Mouse (Mus musculus): ENCODE data around the gene Ptges. TPM values are rescaled to one million over a fixed set of nuclear protein-coding genes. Genes with fewer than 3 reads are reported as not detected.

The Ptges gene
- polyA plus RNA-seq, 1 experiment from 2014 or later = 4.4 TPM

DNA sequence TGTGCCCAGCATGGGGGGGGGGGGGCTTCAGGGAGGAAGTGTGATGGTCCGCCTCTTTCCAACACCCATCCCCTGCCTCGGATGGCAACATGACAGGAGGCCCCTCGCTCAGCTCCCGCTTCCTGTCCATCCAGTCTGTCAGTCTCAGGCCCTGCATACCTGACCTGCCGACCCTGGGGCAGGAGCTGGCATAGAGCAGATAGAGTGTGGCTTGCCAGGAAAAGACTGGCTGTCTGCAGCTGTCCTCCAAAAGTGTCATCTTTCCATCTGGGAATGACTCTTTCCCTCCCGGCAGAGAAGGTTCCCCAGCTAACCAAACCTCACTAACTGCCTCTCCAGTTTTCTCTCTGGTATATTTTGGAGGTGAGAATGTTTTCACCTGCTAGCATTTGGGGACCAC is 79.1 kb downstream of the Ptges start:
- Histone ChIP-seq H3K27ac (ENCODE audit: low read length) (no peak overlapping the region), H3K36me3 (ENCODE audit: control insufficient read depth, insufficient read depth) (no peaks in the 10 kb centered on the region), H3K4me1 (replicated peaks; ENCODE audit: control insufficient read depth, insufficient read depth, low read length) (peaks cover 6% of the 10 kb centered on the region), H3K9me3 (ENCODE audit: control insufficient read depth, low read length) (no peaks in the 10 kb centered on the region), H3K4me2 (ENCODE audit: low read length) (no peak overlapping the region), H3K27me3 (replicated peaks; ENCODE audit: control insufficient read depth, insufficient read depth, low read length) (0 out of 2 replicates have a peak, but pooled peaks cover 6% of the 10 kb centered on the region), H3K9ac (replicated peaks; ENCODE audit: low read depth, low read length) (no peak overlapping the region), H3K4me3 (replicated peaks; ENCODE audit: low read length) (no peak overlapping the region)
- no peak for ATAC-seq
- 73% methylated on average over 5 of the region's 6 CpGs for WGBS

DNA sequence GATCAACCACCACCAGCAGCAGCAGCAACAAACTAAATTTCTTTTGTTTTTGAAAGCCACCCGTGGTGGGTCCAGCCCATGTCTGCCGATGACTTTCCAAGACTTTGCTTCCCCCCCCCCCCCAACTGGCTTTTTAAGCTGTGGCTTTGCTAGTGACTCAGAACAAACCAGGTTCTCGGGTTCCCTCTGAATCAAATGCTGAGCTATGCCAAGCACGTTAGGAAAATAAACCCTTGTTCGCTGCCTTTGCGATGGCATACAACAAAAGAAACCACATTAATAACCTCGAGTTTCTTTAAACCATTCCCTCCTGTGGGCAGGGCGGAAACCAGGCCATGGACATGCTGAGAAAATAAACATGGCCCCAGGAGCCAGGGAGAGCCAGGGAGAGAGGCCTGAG is 81.5 kb downstream of the Ptges start:
- WGBS = 42% methylated on average over 8 of the region's 8 CpGs
- no peaks in the 10 kb centered on the region for H3K9me3 ChIP-seq (ENCODE audit: control insufficient read depth, low read length)
- no peaks in the 10 kb centered on the region for H3K36me3 ChIP-seq (ENCODE audit: control insufficient read depth, insufficient read depth)
- H3K9ac ChIP-seq (replicated peaks; ENCODE audit: low read depth, low read length) = no peak overlapping the region
- ATAC-seq = no peak
- H3K4me3 ChIP-seq (replicated peaks; ENCODE audit: low read length) = no peak overlapping the region
- H3K4me1 ChIP-seq (replicated peaks; ENCODE audit: control insufficient read depth, insufficient read depth, low read length) = peaks cover 12% of the 10 kb centered on the region
- H3K27me3 ChIP-seq (replicated peaks; ENCODE audit: control insufficient read depth, insufficient read depth, low read length) = peaks cover 14% of the 10 kb centered on the region
- H3K27ac ChIP-seq (ENCODE audit: low read length) = no peak overlapping the region
- H3K4me2 ChIP-seq (ENCODE audit: low read length) = no peak overlapping the region

DNA sequence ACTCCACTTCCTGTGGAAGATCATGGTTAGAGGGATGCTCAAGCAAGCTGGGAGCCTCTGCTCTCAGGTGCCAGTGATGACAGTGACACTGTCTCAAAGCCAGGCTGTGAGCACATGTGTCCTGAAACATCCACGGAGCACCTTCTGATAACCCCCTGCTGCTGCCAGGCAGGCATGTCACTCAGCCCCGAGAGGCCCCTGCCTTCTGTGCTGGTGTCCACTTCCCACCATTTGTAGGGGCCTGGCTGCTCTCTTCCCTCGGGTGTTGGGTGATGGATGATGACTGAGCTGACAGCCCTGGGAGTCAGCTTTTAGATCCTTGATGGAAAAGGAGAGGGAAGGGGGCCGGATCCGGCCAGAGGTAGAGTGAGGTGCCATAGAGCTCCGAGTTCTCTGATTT is 82.9 kb downstream of the Ptges start:
- peaks cover 14% of the 10 kb centered on the region for H3K27me3 ChIP-seq (replicated peaks; ENCODE audit: control insufficient read depth, insufficient read depth, low read length)
- H3K4me1 ChIP-seq (replicated peaks; ENCODE audit: control insufficient read depth, insufficient read depth, low read length) = peaks cover 7% of the 10 kb centered on the region
- ATAC-seq = no peak
- H3K9ac ChIP-seq (replicated peaks; ENCODE audit: low read depth, low read length) = no peak overlapping the region
- no peak overlapping the region for H3K4me3 ChIP-seq (replicated peaks; ENCODE audit: low read length)
- WGBS = 48% methylated on average over 6 of the region's 6 CpGs
- no peaks in the 10 kb centered on the region for H3K9me3 ChIP-seq (ENCODE audit: control insufficient read depth, low read length)
- H3K4me2 ChIP-seq (ENCODE audit: low read length) = no peak overlapping the region
- H3K36me3 ChIP-seq (ENCODE audit: control insufficient read depth, insufficient read depth) = no peaks in the 10 kb centered on the region
- H3K27ac ChIP-seq (ENCODE audit: low read length) = no peak overlapping the region

DNA sequence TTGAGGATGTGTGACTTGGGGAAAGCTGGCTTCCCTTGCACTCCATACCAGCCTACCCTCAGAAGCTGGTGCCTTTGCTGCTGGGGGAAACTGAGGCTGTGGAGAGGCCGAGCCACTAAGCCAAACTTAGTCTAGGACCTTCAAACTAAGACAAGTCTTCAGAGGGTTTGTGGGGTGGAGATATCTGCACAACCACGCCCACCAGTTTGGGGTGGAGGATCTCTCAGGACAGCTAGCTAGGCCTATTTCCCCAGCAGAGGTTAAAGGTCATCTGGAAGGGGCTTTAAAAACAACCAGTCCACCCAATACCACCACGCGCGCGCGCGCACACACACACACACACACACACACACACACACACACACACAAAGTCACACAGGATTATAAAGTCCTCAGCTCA is 83.4 kb downstream of the Ptges start:
- ATAC-seq = no peak
- H3K4me2 ChIP-seq (ENCODE audit: low read length) = no peak overlapping the region

DNA sequence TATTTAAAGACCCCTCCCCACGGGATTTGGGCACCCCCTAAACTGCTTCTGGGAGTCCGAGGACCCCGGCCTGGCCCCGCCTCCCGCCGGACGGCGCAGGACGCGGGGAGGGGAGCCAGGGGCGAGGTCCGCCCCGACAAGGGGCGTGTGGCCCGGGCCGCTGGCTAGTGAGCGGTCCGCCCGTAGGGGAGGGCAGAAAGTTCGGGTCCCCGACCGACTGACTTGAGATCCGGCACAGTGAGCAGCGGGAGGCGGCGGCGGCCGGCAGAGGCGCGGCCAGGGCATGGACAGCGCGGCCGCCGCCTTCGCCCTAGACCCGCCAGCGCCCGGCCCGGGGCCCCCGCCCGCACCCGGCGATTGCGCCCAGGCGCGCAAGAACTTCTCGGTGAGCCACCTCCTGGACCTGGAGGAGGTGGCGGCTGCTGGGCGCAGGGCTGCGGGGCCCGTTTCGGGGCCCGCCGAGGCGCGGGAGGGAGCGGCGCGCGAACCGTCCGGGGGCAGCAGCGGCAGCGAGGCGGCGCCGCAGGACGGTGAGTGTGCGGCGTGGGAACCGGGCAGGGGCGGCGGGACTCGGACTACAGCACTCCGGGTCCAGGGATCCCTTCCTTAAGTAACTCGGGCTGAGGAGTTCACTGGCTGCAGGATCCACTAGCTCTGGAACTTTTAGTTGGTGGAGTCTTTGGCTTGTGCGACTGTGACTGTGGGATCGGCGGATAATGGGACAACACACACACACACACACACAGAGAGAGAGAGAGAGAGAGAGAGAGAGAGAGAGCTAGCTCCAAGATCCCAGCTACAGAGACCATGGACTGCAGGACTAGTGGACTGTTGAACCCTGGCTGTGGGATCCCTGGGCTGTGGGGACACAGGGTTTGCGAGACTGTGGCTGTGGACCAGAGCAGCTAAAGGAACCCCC is 84.3 kb downstream of the Ptges start:
- Histone ChIP-seq H3K9me3 (ENCODE audit: control insufficient read depth, low read length) (no peaks in the 10 kb centered on the region), H3K9ac (replicated peaks; ENCODE audit: low read depth, low read length) (peak overlapping the region; percentile 49), H3K4me2 (ENCODE audit: low read length) (peak overlapping the region; percentile 78), H3K4me3 (replicated peaks; ENCODE audit: low read length) (peak overlapping the region; percentile 45), H3K4me1 (replicated peaks; ENCODE audit: control insufficient read depth, insufficient read depth, low read length) (peaks cover 7% of the 10 kb centered on the region), H3K27me3 (replicated peaks; ENCODE audit: control insufficient read depth, insufficient read depth, low read length) (peaks cover 14% of the 10 kb centered on the region), H3K36me3 (ENCODE audit: control insufficient read depth, insufficient read depth) (no peaks in the 10 kb centered on the region), H3K27ac (ENCODE audit: low read length) (no peak overlapping the region)
- WGBS = 1% methylated on average over 59 of the region's 80 CpGs
- no peak for ATAC-seq

More for the DNA sequence above, 83.4 kb downstream of the Ptges start:
- Histone ChIP-seq H3K36me3 (ENCODE audit: control insufficient read depth, insufficient read depth) (no peaks in the 10 kb centered on the region), H3K27ac (ENCODE audit: low read length) (no peak overlapping the region), H3K9ac (replicated peaks; ENCODE audit: low read depth, low read length) (no peak overlapping the region), H3K27me3 (replicated peaks; ENCODE audit: control insufficient read depth, insufficient read depth, low read length) (peaks cover 14% of the 10 kb centered on the region), H3K4me1 (replicated peaks; ENCODE audit: control insufficient read depth, insufficient read depth, low read length) (peaks cover 7% of the 10 kb centered on the region), H3K4me3 (replicated peaks; ENCODE audit: low read length) (no peak overlapping the region), H3K9me3 (ENCODE audit: control insufficient read depth, low read length) (no peaks in the 10 kb centered on the region)
- 87% methylated on average over 8 of the region's 8 CpGs for WGBS

DNA sequence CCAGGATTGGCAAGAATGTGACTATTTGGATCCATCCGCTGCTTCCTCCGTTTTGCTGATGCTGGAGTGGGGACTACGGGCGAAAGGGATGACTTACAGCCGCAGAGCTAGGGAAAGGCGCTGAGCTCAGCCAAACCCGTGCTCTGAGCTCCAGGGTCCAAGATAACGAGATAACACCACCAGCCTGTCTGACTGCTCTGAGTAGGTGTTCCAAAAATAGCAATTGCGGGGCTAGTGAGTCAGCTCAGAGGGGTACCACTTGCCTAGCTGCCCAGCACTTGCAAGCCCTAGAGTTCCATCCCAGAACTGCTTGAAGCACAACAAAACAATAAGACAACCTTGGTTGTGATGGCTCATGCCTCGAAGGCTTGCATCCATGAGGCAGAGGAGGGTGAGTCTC is 87.0 kb downstream of the Ptges start:
- 53% methylated on average over 10 of the region's 10 CpGs for WGBS
- no peak for ATAC-seq
- Histone ChIP-seq H3K27me3 (replicated peaks; ENCODE audit: control insufficient read depth, insufficient read depth, low read length) (peaks cover 14% of the 10 kb centered on the region), H3K36me3 (ENCODE audit: control insufficient read depth, insufficient read depth) (no peaks in the 10 kb centered on the region), H3K4me3 (replicated peaks; ENCODE audit: low read length) (no peak overlapping the region), H3K4me1 (replicated peaks; ENCODE audit: control insufficient read depth, insufficient read depth, low read length) (peaks cover 7% of the 10 kb centered on the region), H3K9me3 (ENCODE audit: control insufficient read depth, low read length) (no peaks in the 10 kb centered on the region), H3K9ac (replicated peaks; ENCODE audit: low read depth, low read length) (no peak overlapping the region), H3K27ac (ENCODE audit: low read length) (no peak overlapping the region), H3K4me2 (ENCODE audit: low read length) (no peak overlapping the region)

Other genes with a start within 250 kb of the Ptges start
- gene 1700001O22Rik, start 126.2 kb downstream of the Ptges start, polyA plus RNA-seq (2015; fragmentation: Nextera tagmentation; extraction: Ambion mirVana) = 2.1 and 2.9 TPM in 2 replicates
- 120 and 121 TPM in 2 replicates for gene Ntmt1, start 122.0 kb downstream of the Ptges start, polyA plus RNA-seq (2015; fragmentation: Nextera tagmentation; extraction: Ambion mirVana)
- 41.2 and 47.2 TPM in 2 replicates for gene Asb6, start 99.5 kb downstream of the Ptges start, polyA plus RNA-seq (2015; fragmentation: Nextera tagmentation; extraction: Ambion mirVana)
- 1.9 and 4.0 TPM in 2 replicates for gene Prrx2, start 94.9 kb downstream of the Ptges start, polyA plus RNA-seq (2015; fragmentation: Nextera tagmentation; extraction: Ambion mirVana)
- gene Tor1b, start 23.1 kb upstream of the Ptges start, polyA plus RNA-seq (2015; fragmentation: Nextera tagmentation; extraction: Ambion mirVana) = 21.3 and 25.3 TPM in 2 replicates
- gene Tor1a, start 38.1 kb upstream of the Ptges start, polyA plus RNA-seq (2015; fragmentation: Nextera tagmentation; extraction: Ambion mirVana) = 105 and 108 TPM in 2 replicates
- gene BC005624, start 52.3 kb upstream of the Ptges start, polyA plus RNA-seq (2015; fragmentation: Nextera tagmentation; extraction: Ambion mirVana) = 83.9 and 93.5 TPM in 2 replicates
- 37.6 and 48.8 TPM in 2 replicates for gene Usp20, start 52.4 kb upstream of the Ptges start, polyA plus RNA-seq (2015; fragmentation: Nextera tagmentation; extraction: Ambion mirVana)
- 19.7 and 23.2 TPM in 2 replicates for gene Fnbp1, start 212.1 kb upstream of the Ptges start, polyA plus RNA-seq (2015; fragmentation: Nextera tagmentation; extraction: Ambion mirVana)
- gene Gpr107, start 222.5 kb upstream of the Ptges start, polyA plus RNA-seq (2015; fragmentation: Nextera tagmentation; extraction: Ambion mirVana) = 39.5 and 42.2 TPM in 2 replicates